Mouse (Mus musculus) CD8-positive naive resting alpha-beta T cell, adult 57 days (primary cell): Measurements from ENCODE around the gene Hmgxb4. TPM values are rescaled to one million over a fixed set of nuclear protein-coding genes. Genes with fewer than 3 reads are reported as not detected.

Experiments
- total RNA-seq: library from RNA; stranded (reverse); gene quantifications from one replicate; pipeline ENCODE4 v1.2.4, GENCODE M21; 2023

Hmgxb4 gene
- total RNA-seq: 45.1 TPM

DNA sequence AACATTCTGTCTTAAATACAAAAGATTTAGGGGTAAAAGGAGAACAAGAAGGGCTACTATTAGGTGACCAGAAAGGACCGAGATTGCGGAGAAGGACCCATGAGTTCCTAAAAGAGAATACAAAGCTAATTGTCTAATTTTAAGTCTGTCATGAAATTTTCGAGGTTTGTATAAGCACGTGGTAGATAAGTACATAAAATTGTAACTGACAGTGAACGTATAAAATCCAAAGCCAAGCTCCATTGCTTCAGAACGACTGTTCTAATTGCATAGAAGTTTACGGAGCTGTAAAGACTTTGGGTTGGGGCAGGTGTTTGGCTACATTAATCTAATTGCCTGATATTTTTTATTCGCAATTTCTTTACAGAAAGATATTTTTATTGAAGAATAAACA lies at the start of gene Hmgxb4:
TSS of gene Hmgxb4 (plus strand) at position 276 of the 394 bp plus-strand sequence.

DNA sequence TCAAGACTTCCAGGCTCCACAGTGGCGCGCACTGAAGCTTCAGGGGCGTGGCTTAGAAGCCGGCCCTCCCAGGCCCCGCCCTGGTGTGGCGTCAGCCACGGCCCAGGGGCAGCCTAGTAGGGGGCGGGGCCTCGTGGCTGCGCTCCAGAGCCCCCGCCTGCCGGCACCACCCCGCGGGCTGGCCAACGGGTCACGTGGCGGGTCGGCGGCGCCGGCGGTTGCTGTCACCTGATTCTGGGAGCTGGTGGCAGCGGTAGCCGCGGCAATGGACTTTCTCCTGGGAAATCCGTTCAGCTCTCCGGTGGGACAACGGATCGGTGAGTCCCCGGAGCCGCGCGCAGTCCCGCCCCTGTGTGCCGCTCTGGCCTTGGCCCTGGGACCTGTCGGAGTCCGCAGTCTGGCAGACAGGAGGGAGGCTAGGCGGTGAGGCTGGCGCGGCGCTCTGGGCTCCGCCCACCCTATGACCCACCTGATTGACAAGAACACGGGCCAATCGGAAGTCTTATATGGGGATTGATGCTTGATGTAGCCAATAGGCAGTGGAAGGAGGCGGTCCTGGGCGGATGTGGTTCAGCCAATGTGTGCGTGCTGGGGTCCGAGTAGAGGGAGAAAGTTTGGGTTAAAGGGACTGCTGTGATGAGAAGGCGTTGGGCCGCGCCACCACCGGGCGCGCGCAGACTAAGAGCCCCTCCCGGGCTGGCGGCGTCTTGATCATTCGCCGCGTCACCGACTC lies 40.5 kb downstream of the Hmgxb4 start, which contains the start of gene Tom1:
TSS of gene Tom1 (plus strand) at position 195 of the 733 bp plus-strand sequence.

Other genes starting within 250 kb of the Hmgxb4 start
- not detected for gene Isx, start 120.2 kb upstream of the Hmgxb4 start, total RNA-seq
- 18.5 TPM for gene Tom1, start 40.3 kb downstream of the Hmgxb4 start, total RNA-seq
- 11.5 TPM for gene Hmox1, start 100.3 kb downstream of the Hmgxb4 start, total RNA-seq
- 46.1 TPM for gene Mcm5, start 116.2 kb downstream of the Hmgxb4 start, total RNA-seq
- not detected for gene Rasd2, start 220.6 kb downstream of the Hmgxb4 start, total RNA-seq